Mouse (Mus musculus): ENCODE measurements at regions not wholly inside any gene's neighbourhood (a gene's known extent, or its start where the extent isn't known, plus 50 kb on each side); places are given as distances from the start of the nearest gene placed in this dataset.

- Histone ChIP-seq H3K9ac (no peak overlapping the region), H3K4me1 (no peaks in the 10 kb centered on the region), H3K27ac (no peak overlapping the region), H3K9me3 (no peaks in the 10 kb centered on the region), H3K4me2 (no peak overlapping the region), H3K36me3 (no peaks in the 10 kb centered on the region), H3K27me3 (no peaks in the 10 kb centered on the region), H3K4me3 (no peak overlapping the region)
- ATAC-seq (ENCODE audit: borderline replicate concordance, extremely low read depth, low FRiP score, low TSS enrichment), result no peak
- 3% methylated on average over 1 of the region's 1 CpGs for WGBS
Measured at GRCm38 (mm10) chr3:20655345-20655744, 288.4 kb upstream of the Agtr1b start.

All from lung, embryonic 15.5 days (tissue).